In the genomic region with DNA sequence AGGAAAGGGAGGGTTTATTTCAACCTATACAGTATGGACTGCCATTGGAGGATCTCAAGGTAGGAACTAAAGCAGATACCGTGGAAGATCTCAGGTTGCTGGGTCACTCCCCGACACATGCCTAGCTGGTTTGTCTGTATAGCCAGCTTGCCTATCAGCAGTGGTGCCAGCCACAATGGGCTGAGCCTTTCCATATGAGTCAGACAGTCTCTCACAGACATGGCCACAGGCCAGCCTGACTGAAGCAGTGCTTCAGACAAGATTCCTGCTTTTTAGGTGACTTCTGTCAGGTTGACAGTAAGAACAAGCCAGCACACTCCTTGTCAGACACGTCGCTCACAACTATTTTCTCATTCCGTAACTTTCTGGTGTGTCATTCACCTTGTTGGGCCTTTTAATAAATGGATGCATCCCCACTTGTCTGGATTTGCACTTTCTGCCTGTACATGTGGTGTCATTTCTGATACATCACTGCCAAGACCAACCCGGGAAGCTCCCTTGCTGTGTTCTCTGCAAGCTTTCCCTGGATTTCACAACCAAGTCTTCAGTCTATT, we compare ENCODE assay signal across 27 mouse cellular contexts. TPM values are rescaled to one million over a fixed set of nuclear protein-coding genes. Genes with fewer than 3 reads are reported as not detected.
DNase-seq lines count a peak whose midpoint lies in the region; ATAC-seq and TF ChIP-seq lines count a peak whose summit lies in the region.
"Had no signal": no experiment of that assay in that cellular context is flagged by ENCODE, and none has a peak within 500 bp of the region (broad histone marks: within the 10 kb centered on the region; RNA-seq: fewer than 3 reads in every experiment).

No protein-coding gene starts in this region.

- no peak overlapping the region for H3K4me2 ChIP-seq in limb, embryonic 15.5 days
- H3K4me2 ChIP-seq in myocyte (ENCODE audit: low read depth): peak overlapping the region; percentile 30
- H3K4me2 ChIP-seq: embryonic facial prominence, embryonic 13.5 days; heart, embryonic 15.5 days; hindbrain, embryonic 14.5 days; midbrain, embryonic 11.5 days had no signal

- no peaks in the 10 kb centered on the region for H3K36me3 ChIP-seq in limb, embryonic 15.5 days
- H3K36me3 ChIP-seq in limb, embryonic 10.5 days: no peaks in the 10 kb centered on the region
- H3K36me3 ChIP-seq in myocyte (ENCODE audit: control insufficient read depth, insufficient read depth): no peaks in the 10 kb centered on the region
- H3K36me3 ChIP-seq: embryonic facial prominence, embryonic 13.5 days; forebrain, embryonic 10.5 days; heart, embryonic 15.5 days had no signal

- no peaks in the 10 kb centered on the region for H3K4me1 ChIP-seq in limb, embryonic 15.5 days
- no peaks in the 10 kb centered on the region for H3K4me1 ChIP-seq in limb, embryonic 10.5 days
- H3K4me1 ChIP-seq: embryonic facial prominence, embryonic 13.5 days; forebrain, embryonic 10.5 days; heart, embryonic 15.5 days had no signal

- no peak for ATAC-seq in limb, embryonic 15.5 days (ENCODE audit: insufficient number of reproducible peaks, low FRiP score, low TSS enrichment, low read depth)
- ATAC-seq: forebrain, embryonic 16.5 days; inflammation-experienced regulatory T-cells, adult 6 months; lung, postnatal 0 days had no signal

- H3K9ac ChIP-seq in limb, embryonic 15.5 days: no peak overlapping the region
- H3K9ac ChIP-seq: embryonic facial prominence, embryonic 13.5 days; heart, embryonic 15.5 days; hindbrain, embryonic 14.5 days had no signal

- 61% methylated on average over 6 of the region's 6 CpGs for WGBS in limb, embryonic 15.5 days
- WGBS in limb, embryonic 10.5 days: 81% methylated on average over 6 of the region's 6 CpGs

- no peak overlapping the region for H3K4me3 ChIP-seq in limb, embryonic 15.5 days
- H3K4me3 ChIP-seq in limb, embryonic 10.5 days: no peak overlapping the region
- H3K4me3 ChIP-seq in myocyte: no peak overlapping the region
- H3K4me3 ChIP-seq: embryonic facial prominence, embryonic 13.5 days; forebrain, embryonic 10.5 days; heart, embryonic 15.5 days had no signal

- peak overlapping the region; percentile 43; the same call in 1 of the 2 replicates for H3K27ac ChIP-seq in limb, embryonic 15.5 days
- H3K27ac ChIP-seq in limb, embryonic 10.5 days: no peak overlapping the region
- H3K27ac ChIP-seq: embryonic facial prominence, embryonic 13.5 days; forebrain, embryonic 10.5 days; heart, embryonic 15.5 days; hindbrain, embryonic 14.5 days; macrophage had no signal

- no peak for TF ChIP-seq POLR2A in myocyte (IDR thresholded peaks at IDR 0.05; ENCODE audit: insufficient read length, low read depth)

- H3ac ChIP-seq in myocyte (ENCODE audit: control insufficient read depth, insufficient read length): no peak overlapping the region

- no peaks in the 10 kb centered on the region for H3K9me3 ChIP-seq in limb, embryonic 15.5 days
- no peaks in the 10 kb centered on the region for H3K9me3 ChIP-seq in limb, embryonic 10.5 days (replicated peaks)
- H3K9me3 ChIP-seq: forebrain, embryonic 10.5 days; heart, embryonic 15.5 days had no signal

- peak; percentile 28 for DNase-seq in adrenal gland, postnatal 14 days
- no peak for DNase-seq in adrenal gland, postnatal 10 days
- DNase-seq in limb, embryonic 10.5 days (ENCODE audit: low spot score): no peak
- DNase-seq in brain, adult 2 months (ENCODE audit: low read depth, low spot score): peak; percentile 67
- no peak for DNase-seq in cerebellum, adult 18-20 months
- DNase-seq in kidney, postnatal 10 days: no peak
- DNase-seq: B cell, adult 2 months; cerebellum, adult 2 months; gastrocnemius, postnatal 25 days; heart, postnatal 4 days; kidney, adult 18-20 months; kidney, postnatal 14 days; left cerebral cortex, postnatal 4 days; thymus, postnatal 14 days had no signal

- H3K27me3 ChIP-seq in limb, embryonic 15.5 days: peaks cover 11% of the 10 kb centered on the region; the same call in 1 of the 2 replicates
- H3K27me3 ChIP-seq in limb, embryonic 10.5 days (ENCODE audit: low read depth, poor library complexity, severe bottlenecking): peaks cover 13% of the 10 kb centered on the region
- H3K27me3 ChIP-seq in myocyte (ENCODE audit: control insufficient read depth, insufficient read depth, insufficient read length): no peaks in the 10 kb centered on the region

- H3K79me2 ChIP-seq in myocyte (ENCODE audit: control insufficient read depth, insufficient read depth): no peaks in the 10 kb centered on the region

TF ChIP-seq in myocyte, 11 proteins besides CTCF, POLR2A, EP300 and RAD21:
- TF ChIP-seq MAX (IDR thresholded peaks at IDR 0.05; ENCODE audit: low read depth) (no peak), USF1 (IDR thresholded peaks at IDR 0.05; ENCODE audit: low read depth) (no peak), REST (IDR thresholded peaks at IDR 0.05; ENCODE audit: insufficient read depth, insufficient read length) (no peak), E2F4 (IDR thresholded peaks at IDR 0.05; ENCODE audit: insufficient read depth) (no peak), MYOD1 (IDR thresholded peaks at IDR 0.05; ENCODE audit: control insufficient read depth in 1 of 3, insufficient read length in 2 of 3, low read depth in 2 of 3) (no peak), CEBPB (IDR thresholded peaks at IDR 0.05; ENCODE audit: insufficient read depth, poor library complexity, severe bottlenecking) (no peak)

RNA-seq across cellular contexts. Expression of a gene that starts 5.8 kb away (rescaled TPM):
- total RNA-seq in adrenal gland, postnatal 14 days (2021): 0.04 and 0.86 TPM in 2 replicates
- 1 to 10 TPM in 1 of 2 experiments, under 1 TPM in 1; 0.36 to 1.1 TPM for total RNA-seq in adrenal gland, postnatal 10 days (2021)
- polyA plus RNA-seq in limb, embryonic 15.5 days (2015; fragmentation: Nextera tagmentation; extraction: Ambion mirVana): 0.53 and 0.55 TPM in 2 replicates
- 0.06 TPM in 1 of 2 replicates, not detected in the other for polyA plus RNA-seq in limb, embryonic 10.5 days (2016; fragmentation: Nextera tagmentation; extraction: Ambion mirVana)
- not detected for polyA plus RNA-seq in myocyte (2012; fragmentation: generic; extraction: Trizol)
- total RNA-seq: heart, postnatal 4 days; liver, adult 2 months had no signal
- polyA plus RNA-seq: liver, adult 2 months; liver, embryonic 16.5 days had no signal

Comparison
In these comparisons a context has a peak if more than half of its experiments do, and no peak if none do; other contexts are left out.
1. DNase-seq: peak in adrenal gland, postnatal 14 days (single experiment) and brain, adult 2 months (single experiment); none in adrenal gland, postnatal 10 days (single experiment), limb, embryonic 10.5 days (single experiment), cerebellum, adult 18-20 months (0 of 2) and kidney, postnatal 10 days (single experiment).